Mouse (Mus musculus): ENCODE measurements at regions not wholly inside any gene's neighbourhood (a gene's known extent, or its start where the extent isn't known, plus 50 kb on each side); places are given as distances from the start of the nearest gene placed in this dataset.

- no peak for DNase-seq (ENCODE audit: low spot score in 2 of 2)
Observed at GRCm38 (mm10) chr19:44626261-44626660, 63.6 kb downstream of the Hif1an start.

GRCm38 (mm10) chr19:44629705-44630104, 67.1 kb downstream of the Hif1an start:
- DNase-seq (ENCODE audit: low spot score in 2 of 2) = no peak

- no peak for DNase-seq (ENCODE audit: low spot score in 2 of 2)
Observed at GRCm38 (mm10) chr19:44631356-44632007, 68.8 kb downstream of the Hif1an start.

GRCm38 (mm10) chr19:44637145-44637719, 74.6 kb downstream of the Hif1an start:
- DNase-seq (ENCODE audit: low spot score in 2 of 2) = no peak

GRCm38 (mm10) chr19:44640021-44640420, 77.4 kb downstream of the Hif1an start:
- no peak for DNase-seq (ENCODE audit: low spot score in 2 of 2)

- DNase-seq (ENCODE audit: low spot score in 2 of 2) = no peak
Observed at GRCm38 (mm10) chr19:44640551-44640950, 77.9 kb downstream of the Hif1an start.

- DNase-seq (ENCODE audit: low spot score in 2 of 2) = no peak
Observed at GRCm38 (mm10) chr19:44642294-44642693, 79.6 kb downstream of the Hif1an start.

- DNase-seq (ENCODE audit: low spot score in 2 of 2) = no peak
Observed at GRCm38 (mm10) chr19:44644376-44644775, 81.7 kb downstream of the Hif1an start.

- DNase-seq (ENCODE audit: low spot score in 2 of 2) = no peak
Observed at GRCm38 (mm10) chr19:44644929-44645328, 82.3 kb downstream of the Hif1an start.

GRCm38 (mm10) chr19:44646548-44646947, 83.9 kb downstream of the Hif1an start:
- DNase-seq (ENCODE audit: low spot score in 2 of 2) = no peak

GRCm38 (mm10) chr19:44649206-44649605, 86.6 kb downstream of the Hif1an start:
- DNase-seq (ENCODE audit: low spot score in 2 of 2) = no peak

- no peak for DNase-seq (ENCODE audit: low spot score in 2 of 2)
Observed at GRCm38 (mm10) chr19:44650841-44651240, 88.2 kb downstream of the Hif1an start.

GRCm38 (mm10) chr19:44651605-44652004, 89.0 kb downstream of the Hif1an start:
- peak in 1 of 2 experiments; percentile 1 for DNase-seq (ENCODE audit: low spot score in 2 of 2)

- no peak for DNase-seq (ENCODE audit: low spot score in 2 of 2)
Observed at GRCm38 (mm10) chr19:44655719-44656118, 93.1 kb downstream of the Hif1an start.

GRCm38 (mm10) chr19:44659316-44659715, 96.5 kb upstream of the Pax2 start:
- DNase-seq (ENCODE audit: low spot score in 2 of 2) = no peak

- DNase-seq (ENCODE audit: low spot score in 2 of 2) = no peak
Observed at GRCm38 (mm10) chr19:44669535-44669958, 86.3 kb upstream of the Pax2 start.

- no peak for DNase-seq (ENCODE audit: low spot score in 2 of 2)
Observed at GRCm38 (mm10) chr19:44674621-44675245, 81.1 kb upstream of the Pax2 start.

- no peak for DNase-seq (ENCODE audit: low spot score in 2 of 2)
Observed at GRCm38 (mm10) chr19:44676555-44677120, 79.2 kb upstream of the Pax2 start.

- no peak for DNase-seq (ENCODE audit: low spot score in 2 of 2)
Observed at GRCm38 (mm10) chr19:44677295-44677694, 78.5 kb upstream of the Pax2 start.

GRCm38 (mm10) chr19:44678686-44679085, 77.2 kb upstream of the Pax2 start:
- no peak for DNase-seq (ENCODE audit: low spot score in 2 of 2)

GRCm38 (mm10) chr19:44681675-44682074, 74.2 kb upstream of the Pax2 start:
- no peak for DNase-seq (ENCODE audit: low spot score in 2 of 2)

- DNase-seq (ENCODE audit: low spot score in 2 of 2) = no peak
Observed at GRCm38 (mm10) chr19:44683191-44683590, 72.7 kb upstream of the Pax2 start.

GRCm38 (mm10) chr19:44684061-44684514, 71.8 kb upstream of the Pax2 start:
- no peak for DNase-seq (ENCODE audit: low spot score in 2 of 2)
